Mouse (Mus musculus) midbrain, embryonic 14.5 days (tissue): ENCODE data around the gene Lilrb4a. TPM values are rescaled to one million over a fixed set of nuclear protein-coding genes. Genes with fewer than 3 reads are reported as not detected.

Experiments used
- ATAC-seq: fragments of 200-750 bp; cut with Nextera tagmentation; 2 replicates; pipeline ENCODE4 v1.8.0; 2017; ENCODE audit warnings: moderate number of reproducible peaks, moderate library complexity; ENCODE audit not compliant: low FRiP score, low TSS enrichment
- DNase-seq: peaks from one replicate; pipeline ENCODE4 v3.0.0-alpha.2; 2015
- H3K27ac ChIP-seq: fragments of 300-500 bp; sonication (generic); replicated peaks from 2 replicates; pipeline ENCODE4 v1.5.1; 2014; ENCODE audit warnings: mild to moderate bottlenecking, low read depth, low read length, moderate library complexity
- H3K27me3 ChIP-seq: fragments of 300-500 bp; sonication (generic); 2 replicates; pipeline ENCODE4 v1.6.1; 2014; ENCODE audit warnings: low read length, control low read depth, mixed read lengths; ENCODE audit not compliant: control insufficient read depth, insufficient read depth
- H3K36me3 ChIP-seq: fragments of 300-500 bp; sonication (generic); 2 replicates; pipeline ENCODE4 v1.6.1; 2014; ENCODE audit warnings: low read length, control low read depth; ENCODE audit not compliant: control insufficient read depth, insufficient read depth
- H3K4me1 ChIP-seq: fragments of 300-500 bp; sonication (generic); 2 replicates; pipeline ENCODE4 v1.6.1; 2014; ENCODE audit warnings: mild to moderate bottlenecking, antibody characterized with exemption, low read length, control low read depth; ENCODE audit not compliant: control insufficient read depth, insufficient read depth
- H3K4me2 ChIP-seq: fragments of 300-500 bp; sonication (generic); 2 replicates; pipeline ENCODE4 v1.6.1; 2014; ENCODE audit warnings: mild to moderate bottlenecking, low read length, moderate library complexity
- H3K4me3 ChIP-seq: fragments of 300-500 bp; sonication (generic); replicated peaks from 2 replicates; pipeline ENCODE4 v1.5.1; 2014; ENCODE audit warnings: low read depth, low read length
- H3K9ac ChIP-seq: fragments of 300-500 bp; sonication (generic); replicated peaks from 2 replicates; pipeline ENCODE4 v1.6.1; 2014; ENCODE audit warnings: mild to moderate bottlenecking, low read length, moderate library complexity
- H3K9me3 ChIP-seq: fragments of 300-500 bp; sonication (generic); 2 replicates; pipeline ENCODE4 v1.6.1; 2016; ENCODE audit warnings: low read length, control low read depth, mixed read lengths; ENCODE audit not compliant: control insufficient read depth
- WGBS: fragments of 180-500 bp; shearing (Covaris S2); extraction: QIAGEN DNeasy Blood & Tissue Kit; methylation state at CpG from one replicate; pipeline ENCODE4 v1.1.7; 2014; 5-methylcytosine and 5-hydroxymethylcytosine counted together
- polyA plus RNA-seq: library from polyadenylated mRNA; unstranded; fragments of >200 nt; fragmentation: Nextera tagmentation; extraction: Ambion mirVana; gene quantifications from 2 replicates; pipeline ENCODE4 v1.2.1, GENCODE M21; 2014

Gene Lilrb4a
- polyA plus RNA-seq, 1 experiment from 2014 or later: 3.4 TPM

DNA sequence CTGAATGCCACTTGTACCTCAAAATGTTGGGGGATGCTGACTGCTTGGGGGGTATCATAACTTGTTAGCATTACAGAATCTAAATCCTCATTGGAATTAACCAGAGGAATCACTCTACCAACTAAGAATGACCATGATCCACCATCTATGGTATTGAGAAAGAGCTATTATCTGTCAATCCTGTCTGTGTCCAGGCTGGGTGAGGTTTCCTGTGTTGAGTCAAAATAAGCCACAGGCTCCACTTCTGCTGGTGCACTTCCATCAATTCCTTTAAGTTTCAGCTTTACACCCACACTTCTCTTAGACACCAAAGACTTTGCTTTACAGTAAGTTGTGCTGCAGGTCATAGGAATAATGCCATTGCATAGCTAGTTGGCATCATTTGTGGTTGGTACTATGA is 30.7 kb downstream of the Lilrb4a start:
- DNase-seq (no peak), ATAC-seq (no peak)
- Histone ChIP-seq H3K4me2 (no peak overlapping the region), H3K27me3 (no peaks in the 10 kb centered on the region), H3K4me1 (no peaks in the 10 kb centered on the region), H3K27ac (no peak overlapping the region), H3K9ac (no peak overlapping the region), H3K4me3 (no peak overlapping the region), H3K36me3 (no peaks in the 10 kb centered on the region), H3K9me3 (no peaks in the 10 kb centered on the region)

DNA sequence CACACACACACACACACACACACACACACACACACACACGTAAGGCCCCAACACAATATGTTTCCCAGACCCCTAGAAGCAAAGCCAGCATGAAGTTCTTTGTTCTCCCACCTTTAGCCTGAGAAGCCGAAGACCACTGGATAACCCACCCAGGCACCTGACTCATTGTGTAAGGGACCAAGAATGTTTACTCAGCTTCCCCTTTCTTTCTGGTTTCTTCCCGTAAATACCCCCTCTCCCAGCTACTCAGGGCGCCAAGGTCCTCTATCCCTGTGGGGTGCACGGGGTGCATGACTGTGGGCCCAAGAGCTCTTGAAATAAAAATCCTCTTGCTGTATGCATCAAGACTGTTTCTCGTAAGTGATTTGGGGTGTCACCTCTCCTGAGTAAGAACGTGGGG is 35.3 kb downstream of the Lilrb4a start:
- no peak for DNase-seq
- 69% methylated on average over 7 of the region's 7 CpGs for WGBS
- no peaks in the 10 kb centered on the region for H3K9me3 ChIP-seq

GRCm38 (mm10) chr10:51526633-51527032 is 35.9 kb downstream of the Lilrb4a start:
- no peaks in the 10 kb centered on the region for H3K4me1 ChIP-seq
- no peaks in the 10 kb centered on the region for H3K36me3 ChIP-seq
- H3K27me3 ChIP-seq: no peaks in the 10 kb centered on the region
- H3K4me2 ChIP-seq: no peak overlapping the region
- no peak overlapping the region for H3K9ac ChIP-seq
- H3K9me3 ChIP-seq: no peaks in the 10 kb centered on the region
- WGBS: 71% methylated on average over 4 of the region's 4 CpGs
- DNase-seq: no peak
- no peak overlapping the region for H3K4me3 ChIP-seq
- no peak overlapping the region for H3K27ac ChIP-seq
- no peak for ATAC-seq

More for the DNA sequence above, 35.3 kb downstream of the Lilrb4a start:
- no peaks in the 10 kb centered on the region for H3K27me3 ChIP-seq
- no peak for ATAC-seq
- no peaks in the 10 kb centered on the region for H3K36me3 ChIP-seq
- no peak overlapping the region for H3K9ac ChIP-seq
- no peak overlapping the region for H3K4me3 ChIP-seq
- H3K4me1 ChIP-seq: no peaks in the 10 kb centered on the region
- H3K4me2 ChIP-seq: no peak overlapping the region
- no peak overlapping the region for H3K27ac ChIP-seq

- H3K27ac ChIP-seq: no peak overlapping the region
- no peaks in the 10 kb centered on the region for H3K9me3 ChIP-seq
- 69% methylated on average over 8 of the region's 8 CpGs for WGBS
- ATAC-seq: no peak
- H3K27me3 ChIP-seq: no peaks in the 10 kb centered on the region
- H3K36me3 ChIP-seq: no peaks in the 10 kb centered on the region
- no peak overlapping the region for H3K9ac ChIP-seq
- H3K4me3 ChIP-seq: no peak overlapping the region
- H3K4me1 ChIP-seq: no peaks in the 10 kb centered on the region
- no peak overlapping the region for H3K4me2 ChIP-seq
- no peak for DNase-seq
These were observed 38.2 kb downstream of the Lilrb4a start for GRCm38 (mm10) chr10:51528840-51529434.

DNA sequence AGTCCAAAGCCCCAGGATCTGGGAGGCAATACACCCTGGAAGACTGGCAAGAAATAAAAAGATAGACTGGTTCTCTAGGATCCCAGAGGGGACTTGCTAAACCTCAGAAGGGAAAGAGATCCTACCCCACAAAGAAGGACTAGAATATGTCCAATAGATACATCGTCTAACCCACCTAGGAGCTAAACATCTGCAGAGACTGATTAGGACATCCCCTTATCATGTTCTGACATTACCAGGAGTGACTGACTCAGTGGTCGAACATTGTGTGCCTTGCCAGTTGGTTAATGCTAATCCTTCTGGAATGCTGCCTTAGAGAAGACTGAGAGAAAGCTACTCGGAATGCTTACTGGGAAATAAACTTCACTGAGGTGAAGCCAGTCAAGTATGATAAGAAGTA is 38.7 kb downstream of the Lilrb4a start:
- Histone ChIP-seq H3K4me3 (no peak overlapping the region), H3K9ac (no peak overlapping the region), H3K9me3 (no peaks in the 10 kb centered on the region), H3K4me1 (no peaks in the 10 kb centered on the region), H3K27me3 (no peaks in the 10 kb centered on the region), H3K27ac (no peak overlapping the region), H3K4me2 (no peak overlapping the region), H3K36me3 (no peaks in the 10 kb centered on the region)
- 68% methylated on average over 3 of the region's 3 CpGs for WGBS
- ATAC-seq: no peak
- DNase-seq: no peak

- ATAC-seq (no peak), DNase-seq (no peak)
- Histone ChIP-seq H3K9ac (no peak overlapping the region), H3K4me2 (no peak overlapping the region), H3K36me3 (no peaks in the 10 kb centered on the region), H3K4me3 (no peak overlapping the region), H3K27me3 (no peaks in the 10 kb centered on the region), H3K4me1 (no peaks in the 10 kb centered on the region), H3K27ac (no peak overlapping the region), H3K9me3 (no peaks in the 10 kb centered on the region)
- WGBS: 87% methylated on average over 7 of the region's 7 CpGs
These were observed 40.1 kb downstream of the Lilrb4a start for GRCm38 (mm10) chr10:51530813-51531212.

Other genes with a start within 250 kb of the Lilrb4a start
- gene Gm49339, start 10.3 kb upstream of the Lilrb4a start, polyA plus RNA-seq: not detected in 2 replicates
- gene Lilr4b, start 10.3 kb upstream of the Lilrb4a start, polyA plus RNA-seq: 0.12 and 0.71 TPM in 2 replicates
- gene Fam162b, start 99.6 kb downstream of the Lilrb4a start, polyA plus RNA-seq: 1.5 and 2.6 TPM in 2 replicates
- gene Gprc6a, start 140.5 kb downstream of the Lilrb4a start, polyA plus RNA-seq: not detected in 2 replicates
- gene Rfx6, start 186.8 kb downstream of the Lilrb4a start, polyA plus RNA-seq: not detected in 2 replicates